8 mouse cellular contexts compared by ENCODE assay signal in the genomic region with DNA sequence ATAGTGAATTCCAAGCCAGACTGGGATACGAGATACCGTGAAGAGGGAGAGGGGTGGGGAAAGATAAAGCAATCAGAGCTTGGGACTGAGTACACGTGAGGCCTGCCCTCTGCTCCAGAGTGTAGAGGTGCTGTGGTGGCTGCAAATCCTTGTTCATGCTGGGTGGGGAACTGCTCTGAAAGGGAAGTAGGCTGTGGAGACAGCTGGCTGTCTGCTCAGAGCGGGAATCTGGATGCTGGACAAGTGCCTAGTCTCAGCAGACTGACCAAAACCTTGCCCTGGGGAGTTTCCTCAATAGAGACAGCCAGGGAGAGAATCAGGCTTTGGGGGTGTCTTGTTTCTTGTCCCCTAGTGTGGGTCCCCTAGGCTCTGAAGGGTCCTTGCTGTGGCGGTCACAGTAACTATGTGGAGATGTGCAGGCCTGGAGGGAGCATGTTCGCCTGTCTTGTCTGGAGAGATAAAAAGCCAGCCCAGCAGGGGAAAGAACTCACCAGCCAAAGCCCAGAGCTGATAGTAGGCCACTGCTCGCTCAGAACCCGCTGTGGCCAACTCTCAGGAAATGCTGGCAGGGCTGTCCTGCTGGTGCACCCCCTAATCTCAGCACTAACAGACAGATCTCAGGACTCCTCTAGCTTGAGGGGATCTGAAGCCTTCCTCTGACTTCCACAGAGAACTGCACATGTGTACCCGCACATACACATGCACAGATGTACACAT. TPM values are rescaled to one million over a fixed set of nuclear protein-coding genes. Genes with fewer than 3 reads are reported as not detected.
A peak's percentile ranks its signal among the peaks of the same experiment; 100 is the strongest.
DNase-seq lines count a peak whose midpoint lies in the region; ATAC-seq and TF ChIP-seq lines count a peak whose summit lies in the region.

No protein-coding gene starts in this region.

- peak; percentile 62 for DNase-seq in adrenal gland, postnatal 10 days
- DNase-seq in adrenal gland, adult 18-20 months (ENCODE audit: low spot score in 2 of 2), result no peak
- DNase-seq in A20 (ENCODE audit: low read depth, low spot score), result peak; percentile 56
- DNase-seq in forebrain, postnatal 0 days, result no peak
- DNase-seq in lung, postnatal 0 days (ENCODE audit: low spot score), result peak; percentile 69
- DNase-seq in T-cell, adult 2 months (ENCODE audit: low spot score), result no peak
- DNase-seq in left cerebral cortex, postnatal 36 days (ENCODE audit: low spot score in 2 of 2), result no peak

- no peak overlapping the region for H3K4me2 ChIP-seq in forebrain, postnatal 0 days (ENCODE audit: low read depth)
- peak overlapping the region; percentile 17; the same call in 1 of the 2 replicates for H3K4me2 ChIP-seq in intestine, embryonic 16.5 days (ENCODE audit: low read depth, low read length)
- H3K4me2 ChIP-seq in lung, postnatal 0 days (replicated peaks; ENCODE audit: low read depth, low read length), result no peak overlapping the region

- intact Hi-C loops in left cerebral cortex, postnatal 36 days (cut with DNase I), result loop anchor here (5.0 to 10.0 kb wide), 2 partner anchors 37 to 594 kb away; no protein-coding TSS in a partner anchor

- no peak overlapping the region for H3K9ac ChIP-seq in forebrain, postnatal 0 days
- H3K9ac ChIP-seq in intestine, embryonic 16.5 days (ENCODE audit: low read depth, low read length), result peak overlapping the region; percentile 84
- no peak overlapping the region for H3K9ac ChIP-seq in lung, postnatal 0 days (replicated peaks; ENCODE audit: low read depth)

- no peak for ATAC-seq in forebrain, postnatal 0 days
- ATAC-seq in intestine, embryonic 16.5 days, result peak; percentile 59
- no peak for ATAC-seq in lung, postnatal 0 days

- H3K4me1 ChIP-seq in forebrain, postnatal 0 days (ENCODE audit: insufficient read depth), result peaks cover 5% of the 10 kb centered on the region; the same call in 1 of the 2 replicates
- peaks cover 57% of the 10 kb centered on the region for H3K4me1 ChIP-seq in intestine, embryonic 16.5 days (ENCODE audit: control insufficient read depth, insufficient read depth, low read length)
- peaks cover 55% of the 10 kb centered on the region for H3K4me1 ChIP-seq in lung, postnatal 0 days (ENCODE audit: insufficient read depth, low read depth, low read length)

- H3K36me3 ChIP-seq in forebrain, postnatal 0 days (ENCODE audit: insufficient read depth), result no peaks in the 10 kb centered on the region
- H3K36me3 ChIP-seq in intestine, embryonic 16.5 days (ENCODE audit: control insufficient read depth, insufficient read depth, low read length), result no peaks in the 10 kb centered on the region
- H3K36me3 ChIP-seq in lung, postnatal 0 days (ENCODE audit: insufficient read depth, low read length), result no peaks in the 10 kb centered on the region

- no peaks in the 10 kb centered on the region for H3K9me3 ChIP-seq in forebrain, postnatal 0 days (ENCODE audit: low read length)
- no peaks in the 10 kb centered on the region for H3K9me3 ChIP-seq in intestine, embryonic 16.5 days (ENCODE audit: control insufficient read depth, low read length)
- no peaks in the 10 kb centered on the region for H3K9me3 ChIP-seq in lung, postnatal 0 days (ENCODE audit: low read length)

- TF ChIP-seq CTCF in forebrain, postnatal 0 days (IDR thresholded peaks at IDR 0.05; ENCODE audit: low read depth), result no peak
- no peak for TF ChIP-seq CTCF in lung, postnatal 0 days (IDR thresholded peaks at IDR 0.05)

- H3K4me3 ChIP-seq in forebrain, postnatal 0 days (ENCODE audit: low read depth, low read length), result no peak overlapping the region
- no peak overlapping the region for H3K4me3 ChIP-seq in intestine, embryonic 16.5 days (ENCODE audit: low read length)
- H3K4me3 ChIP-seq in lung, postnatal 0 days (ENCODE audit: low read depth, low read length), result no peak overlapping the region

- H3K27me3 ChIP-seq in forebrain, postnatal 0 days (ENCODE audit: insufficient read depth, low read length), result no peaks in the 10 kb centered on the region
- no peaks in the 10 kb centered on the region for H3K27me3 ChIP-seq in intestine, embryonic 16.5 days (replicated peaks; ENCODE audit: control insufficient read depth, insufficient read depth, low read length)
- H3K27me3 ChIP-seq in lung, postnatal 0 days (replicated peaks; ENCODE audit: insufficient read depth, low read length), result no peaks in the 10 kb centered on the region

- H3K27ac ChIP-seq in forebrain, postnatal 0 days (ENCODE audit: low read depth, low read length), result peak overlapping the region; percentile 35; the same call in 1 of the 2 replicates
- peak overlapping the region; percentile 98 for H3K27ac ChIP-seq in intestine, embryonic 16.5 days (ENCODE audit: low read length)
- peak overlapping the region; percentile 58 for H3K27ac ChIP-seq in lung, postnatal 0 days (ENCODE audit: low read length)

- no peak for TF ChIP-seq EP300 in lung, postnatal 0 days (IDR thresholded peaks at IDR 0.05)

- WGBS in forebrain, postnatal 0 days, result 47% methylated on average over 9 of the region's 9 CpGs
- 45% methylated on average over 9 of the region's 9 CpGs for WGBS in intestine, embryonic 16.5 days
- WGBS in lung, postnatal 0 days, result 32% methylated on average over 9 of the region's 9 CpGs

RNA-seq across cellular contexts. Expression of a gene that starts 3.2 kb away (rescaled TPM):
- 10 to 100 TPM; 39.7 to 47.3 TPM for total RNA-seq in adrenal gland, postnatal 10 days (2021)
- 1 to 10 TPM; 2.2 to 3.8 TPM for total RNA-seq in adrenal gland, adult 18-20 months (2021)
- total RNA-seq in forebrain, postnatal 0 days (2014; rRNA removed), result 10.3 and 29.8 TPM in 2 replicates
- polyA plus RNA-seq in forebrain, postnatal 0 days (2015; fragmentation: Nextera tagmentation; extraction: Ambion mirVana), result 11.1 and 12.2 TPM in 2 replicates
- polyA plus RNA-seq in intestine, embryonic 16.5 days (2015; fragmentation: Nextera tagmentation; extraction: Ambion mirVana), result 119 and 147 TPM in 2 replicates
- polyA plus RNA-seq in lung, postnatal 0 days (2015; fragmentation: Nextera tagmentation; extraction: Ambion mirVana), result 12.4 and 16.0 TPM in 2 replicates
- 1 to 10 TPM in 1 of 2 experiments, under 1 TPM in 1; 0.39 to 1.3 TPM for total RNA-seq in left cerebral cortex, postnatal 36 days (2021)

RNA-seq across cellular contexts. Expression of a gene that starts 3.3 kb away (rescaled TPM):
- total RNA-seq in adrenal gland, postnatal 10 days (2021), result 10 to 100 TPM; 14.1 to 17.7 TPM
- 1 to 10 TPM; 4.7 to 6.1 TPM for total RNA-seq in adrenal gland, adult 18-20 months (2021)
- total RNA-seq in forebrain, postnatal 0 days (2014; rRNA removed), result 3.6 and 3.8 TPM in 2 replicates
- 7.4 and 8.8 TPM in 2 replicates for polyA plus RNA-seq in forebrain, postnatal 0 days (2015; fragmentation: Nextera tagmentation; extraction: Ambion mirVana)
- 9.6 and 10.7 TPM in 2 replicates for polyA plus RNA-seq in intestine, embryonic 16.5 days (2015; fragmentation: Nextera tagmentation; extraction: Ambion mirVana)
- polyA plus RNA-seq in lung, postnatal 0 days (2015; fragmentation: Nextera tagmentation; extraction: Ambion mirVana), result 2.4 and 2.9 TPM in 2 replicates
- total RNA-seq in left cerebral cortex, postnatal 36 days (2021), result 1 to 10 TPM; 5.4 to 7.2 TPM

RNA-seq across cellular contexts. Expression of a gene that starts 19.6 kb away (rescaled TPM):
- total RNA-seq in adrenal gland, postnatal 10 days (2021), result under 1 TPM; 0.57 to 0.58 TPM
- under 1 TPM in 1 of 2 experiments, not detected in 1; 0.80 TPM for total RNA-seq in adrenal gland, adult 18-20 months (2021)
- total RNA-seq in forebrain, postnatal 0 days (2014; rRNA removed), result 1.5 and 2.0 TPM in 2 replicates
- polyA plus RNA-seq in forebrain, postnatal 0 days (2015; fragmentation: Nextera tagmentation; extraction: Ambion mirVana), result 0.52 and 1.1 TPM in 2 replicates
- polyA plus RNA-seq in intestine, embryonic 16.5 days (2015; fragmentation: Nextera tagmentation; extraction: Ambion mirVana), result 0.20 and 0.29 TPM in 2 replicates
- 0.27 TPM in 1 of 2 replicates, not detected in the other for polyA plus RNA-seq in lung, postnatal 0 days (2015; fragmentation: Nextera tagmentation; extraction: Ambion mirVana)
- total RNA-seq in left cerebral cortex, postnatal 36 days (2021), result 1 to 10 TPM; 1.4 to 2.2 TPM

RNA-seq across cellular contexts. Expression of a gene that starts 19.6 kb away (rescaled TPM):
- total RNA-seq in adrenal gland, postnatal 10 days (2021), result 10 to 100 TPM; 60.2 to 69.5 TPM
- 100 to 1,000 TPM in 1 of 2 experiments, 10 to 100 TPM in 1; 65.4 to 101 TPM for total RNA-seq in adrenal gland, adult 18-20 months (2021)
- total RNA-seq in forebrain, postnatal 0 days (2014; rRNA removed), result 11.8 and 16.9 TPM in 2 replicates
- polyA plus RNA-seq in forebrain, postnatal 0 days (2015; fragmentation: Nextera tagmentation; extraction: Ambion mirVana), result 14.4 and 15.7 TPM in 2 replicates
- polyA plus RNA-seq in intestine, embryonic 16.5 days (2015; fragmentation: Nextera tagmentation; extraction: Ambion mirVana), result 170 and 173 TPM in 2 replicates
- 96.0 and 108 TPM in 2 replicates for polyA plus RNA-seq in lung, postnatal 0 days (2015; fragmentation: Nextera tagmentation; extraction: Ambion mirVana)
- total RNA-seq in left cerebral cortex, postnatal 36 days (2021), result 10 to 100 TPM; 10.1 to 10.2 TPM

RNA-seq across cellular contexts. Expression of a gene that starts 20.0 kb away (rescaled TPM):
- 10 to 100 TPM; 23.3 to 28.0 TPM for total RNA-seq in adrenal gland, postnatal 10 days (2021)
- 1 to 10 TPM in 1 of 2 experiments, under 1 TPM in 1; 0.61 to 1.2 TPM for total RNA-seq in adrenal gland, adult 18-20 months (2021)
- 5.7 and 6.2 TPM in 2 replicates for total RNA-seq in forebrain, postnatal 0 days (2014; rRNA removed)
- polyA plus RNA-seq in forebrain, postnatal 0 days (2015; fragmentation: Nextera tagmentation; extraction: Ambion mirVana), result 24.9 and 31.4 TPM in 2 replicates
- 259 and 306 TPM in 2 replicates for polyA plus RNA-seq in intestine, embryonic 16.5 days (2015; fragmentation: Nextera tagmentation; extraction: Ambion mirVana)
- polyA plus RNA-seq in lung, postnatal 0 days (2015; fragmentation: Nextera tagmentation; extraction: Ambion mirVana), result 15.0 and 26.2 TPM in 2 replicates
- 1 to 10 TPM in 1 of 2 experiments, under 1 TPM in 1; 0.66 to 1.5 TPM for total RNA-seq in left cerebral cortex, postnatal 36 days (2021)

Comparison
In these comparisons a context has a peak if more than half of its experiments do, and no peak if none do; other contexts are left out.
1. DNase-seq: peak in adrenal gland, postnatal 10 days (single experiment), A20 (single experiment) and lung, postnatal 0 days (single experiment); none in adrenal gland, adult 18-20 months (0 of 2), forebrain, postnatal 0 days (single experiment), T-cell, adult 2 months (single experiment) and left cerebral cortex, postnatal 36 days (0 of 2).
2. H3K27ac ChIP-seq: peak in every context shown above with its lines; median percentile 98 in intestine, embryonic 16.5 days; 58 in lung, postnatal 0 days; 35 in forebrain, postnatal 0 days.